Mouse (Mus musculus): ENCODE results near the gene Nudt3.

GRCm38 (mm10) chr17:27644572-27644971, 21.3 kb upstream of the Nudt3 start:
- TF ChIP-seq CTCF (IDR thresholded peaks at IDR 0.05; ENCODE audit: low read depth) = peak; percentile 50
- no peak for TF ChIP-seq EP300 (IDR thresholded peaks at IDR 0.05; ENCODE audit: low read depth)
